Mouse (Mus musculus): ENCODE results near the gene Bdh1.

- TF ChIP-seq POLR2A (IDR thresholded peaks at IDR 0.05; ENCODE audit: borderline replicate concordance, insufficient read depth, low read length), result no peak
- no peak for TF ChIP-seq CTCF (IDR thresholded peaks at IDR 0.05; ENCODE audit: borderline replicate concordance, insufficient read depth, low read depth, low read length)
Observed at GRCm38 (mm10) chr16:31495356-31495755, 73.3 kb downstream of the Bdh1 start.

Data from cerebellum, adult 2 months (tissue).